Mouse (Mus musculus): ENCODE results near the gene 1700020D05Rik. TPM values are rescaled to one million over a fixed set of nuclear protein-coding genes. Genes with fewer than 3 reads are reported as not detected.
"Not testable (repeated sequence)": the region's sequence is repeated elsewhere in the genome, so short reads cannot be mapped to it uniquely, and the experiment has no call there.

The 1700020D05Rik gene
- polyA plus RNA-seq, 1 experiment from 2014 or later, result not detected

GRCm38 (mm10) chr19:5500330-5500875, 3.2 kb downstream of the 1700020D05Rik start:
- ATAC-seq (no peak), DNase-seq (ENCODE audit: low spot score) (no peak)
- Histone ChIP-seq H3K4me1 (ENCODE audit: control insufficient read depth, insufficient read depth, low read length) (no peaks in the 10 kb centered on the region), H3K9ac (ENCODE audit: low read length) (no peak overlapping the region), H3K27me3 (replicated peaks; ENCODE audit: control insufficient read depth, insufficient read depth, low read length) (no peaks in the 10 kb centered on the region), H3K4me2 (ENCODE audit: low read length) (no peak overlapping the region), H3K9me3 (replicated peaks; ENCODE audit: control insufficient read depth, low read length) (no peaks in the 10 kb centered on the region), H3K4me3 (ENCODE audit: low read depth, low read length) (no peak overlapping the region), H3K27ac (ENCODE audit: low read depth, low read length) (no peak overlapping the region), H3K36me3 (ENCODE audit: control insufficient read depth, insufficient read depth, low read length) (peaks cover 25% of the 10 kb centered on the region)
- 90% methylated on average over 2 of the region's 2 CpGs for WGBS

GRCm38 (mm10) chr19:5496052-5496370, 7.6 kb downstream of the 1700020D05Rik start:
- no peak for ATAC-seq
- H3K27ac ChIP-seq (ENCODE audit: low read depth, low read length), result no peak overlapping the region
- 87% methylated on average over 16 of the region's 16 CpGs for WGBS
- no peak overlapping the region for H3K4me3 ChIP-seq (ENCODE audit: low read depth, low read length)
- H3K36me3 ChIP-seq (ENCODE audit: control insufficient read depth, insufficient read depth, low read length), result peaks cover 58% of the 10 kb centered on the region
- H3K9me3 ChIP-seq (replicated peaks; ENCODE audit: control insufficient read depth, low read length), result no peaks in the 10 kb centered on the region
- DNase-seq (ENCODE audit: low spot score), result no peak
- H3K4me2 ChIP-seq (ENCODE audit: low read length), result no peak overlapping the region
- peaks cover 7% of the 10 kb centered on the region; the same call in 1 of the 2 replicates for H3K4me1 ChIP-seq (ENCODE audit: control insufficient read depth, insufficient read depth, low read length)
- H3K27me3 ChIP-seq (replicated peaks; ENCODE audit: control insufficient read depth, insufficient read depth, low read length), result no peaks in the 10 kb centered on the region
- no peak overlapping the region for H3K9ac ChIP-seq (ENCODE audit: low read length)

- no peaks in the 10 kb centered on the region for H3K27me3 ChIP-seq (replicated peaks; ENCODE audit: control insufficient read depth, insufficient read depth, low read length)
- peaks cover 7% of the 10 kb centered on the region; the same call in 1 of the 2 replicates for H3K4me1 ChIP-seq (ENCODE audit: control insufficient read depth, insufficient read depth, low read length)
- H3K9ac ChIP-seq (ENCODE audit: low read length), result no peak overlapping the region
- no peak overlapping the region for H3K4me3 ChIP-seq (ENCODE audit: low read depth, low read length)
- peaks cover 58% of the 10 kb centered on the region for H3K36me3 ChIP-seq (ENCODE audit: control insufficient read depth, insufficient read depth, low read length)
- DNase-seq (ENCODE audit: low spot score) (no peak), ATAC-seq (no peak)
- no peaks in the 10 kb centered on the region for H3K9me3 ChIP-seq (replicated peaks; ENCODE audit: control insufficient read depth, low read length)
- WGBS, result 81% methylated on average over 12 of the region's 12 CpGs
- no peak overlapping the region for H3K27ac ChIP-seq (ENCODE audit: low read depth, low read length)
- H3K4me2 ChIP-seq (ENCODE audit: low read length), result no peak overlapping the region
These were observed 8.1 kb downstream of the 1700020D05Rik start for GRCm38 (mm10) chr19:5495353-5496051.

GRCm38 (mm10) chr19:5494314-5494713, 9.3 kb downstream of the 1700020D05Rik start:
- Histone ChIP-seq H3K4me3 (ENCODE audit: low read depth, low read length) (no peak overlapping the region), H3K4me2 (ENCODE audit: low read length) (no peak overlapping the region), H3K36me3 (ENCODE audit: control insufficient read depth, insufficient read depth, low read length) (peaks cover 58% of the 10 kb centered on the region), H3K9me3 (replicated peaks; ENCODE audit: control insufficient read depth, low read length) (no peaks in the 10 kb centered on the region), H3K27ac (ENCODE audit: low read depth, low read length) (no peak overlapping the region), H3K9ac (ENCODE audit: low read length) (no peak overlapping the region), H3K4me1 (ENCODE audit: control insufficient read depth, insufficient read depth, low read length) (peaks cover 7% of the 10 kb centered on the region; the same call in 1 of the 2 replicates), H3K27me3 (replicated peaks; ENCODE audit: control insufficient read depth, insufficient read depth, low read length) (no peaks in the 10 kb centered on the region)
- no peak for DNase-seq (ENCODE audit: low spot score)
- 94% methylated on average over 3 of the region's 3 CpGs for WGBS
- no peak for ATAC-seq

- DNase-seq (ENCODE audit: low spot score); H3K4me2 ChIP-seq (ENCODE audit: low read length); H3K9me3 ChIP-seq (replicated peaks; ENCODE audit: control insufficient read depth, low read length); H3K27ac ChIP-seq (ENCODE audit: low read depth, low read length); H3K27me3 ChIP-seq (replicated peaks; ENCODE audit: control insufficient read depth, insufficient read depth, low read length); H3K9ac ChIP-seq (ENCODE audit: low read length); ATAC-seq; H3K4me3 ChIP-seq (ENCODE audit: low read depth, low read length): not testable (repeated sequence)
- H3K4me1 ChIP-seq (ENCODE audit: control insufficient read depth, insufficient read depth, low read length), result peaks cover 11% of the 10 kb centered on the region
- H3K36me3 ChIP-seq (ENCODE audit: control insufficient read depth, insufficient read depth, low read length), result peaks cover 58% of the 10 kb centered on the region
- 71% methylated on average over 9 of the region's 9 CpGs for WGBS
These were observed 10.3 kb downstream of the 1700020D05Rik start for GRCm38 (mm10) chr19:5493301-5493721.

- H3K4me3 ChIP-seq (ENCODE audit: low read depth, low read length), result no peak overlapping the region
- WGBS, result 89% methylated on average over 4 of the region's 4 CpGs
- no peak for ATAC-seq
These were observed 10.9 kb downstream of the 1700020D05Rik start for GRCm38 (mm10) chr19:5492641-5493040.

GRCm38 (mm10) chr19:5490898-5491708, 12.5 kb downstream of the 1700020D05Rik start:
- peak; percentile 14 for ATAC-seq

More at GRCm38 (mm10) chr19:5492641-5493040, 10.9 kb downstream of the 1700020D05Rik start:
- Histone ChIP-seq H3K4me1 (ENCODE audit: control insufficient read depth, insufficient read depth, low read length) (peaks cover 11% of the 10 kb centered on the region), H3K27me3 (replicated peaks; ENCODE audit: control insufficient read depth, insufficient read depth, low read length) (no peaks in the 10 kb centered on the region), H3K27ac (ENCODE audit: low read depth, low read length) (no peak overlapping the region), H3K9me3 (replicated peaks; ENCODE audit: control insufficient read depth, low read length) (no peaks in the 10 kb centered on the region), H3K9ac (ENCODE audit: low read length) (no peak overlapping the region), H3K4me2 (ENCODE audit: low read length) (no peak overlapping the region), H3K36me3 (ENCODE audit: control insufficient read depth, insufficient read depth, low read length) (peaks cover 55% of the 10 kb centered on the region)
- no peak for DNase-seq (ENCODE audit: low spot score)

GRCm38 (mm10) chr19:5490313-5490897, 13.2 kb downstream of the 1700020D05Rik start, which contains the start of gene Cfl1:
Cfl1 (plus strand) TSS chr19:5490455.
- Histone ChIP-seq H3K36me3 (ENCODE audit: control insufficient read depth, insufficient read depth, low read length) (peaks cover 44% of the 10 kb centered on the region), H3K9me3 (replicated peaks; ENCODE audit: control insufficient read depth, low read length) (no peaks in the 10 kb centered on the region), H3K4me3 (ENCODE audit: low read depth, low read length) (peak within 1 kb of the TSS; percentile 100), H3K4me1 (ENCODE audit: control insufficient read depth, insufficient read depth, low read length) (peaks cover 14% of the 10 kb centered on the region), H3K9ac (ENCODE audit: low read length) (peak within 1 kb of the TSS; percentile 96), H3K4me2 (ENCODE audit: low read length) (peak within 1 kb of the TSS; percentile 80), H3K27ac (ENCODE audit: low read depth, low read length) (peak within 1 kb of the TSS; percentile 99), H3K27me3 (replicated peaks; ENCODE audit: control insufficient read depth, insufficient read depth, low read length) (no peaks in the 10 kb centered on the region)
- under 1% methylated on average over 45 of the region's 62 CpGs for WGBS
- peak; percentile 98 for DNase-seq (ENCODE audit: low spot score)
- peak; percentile 80 for ATAC-seq

More at GRCm38 (mm10) chr19:5490898-5491708, 12.5 kb downstream of the 1700020D05Rik start:
- Histone ChIP-seq H3K27me3 (replicated peaks; ENCODE audit: control insufficient read depth, insufficient read depth, low read length) (no peaks in the 10 kb centered on the region), H3K4me2 (ENCODE audit: low read length) (peak overlapping the region; percentile 68), H3K4me3 (ENCODE audit: low read depth, low read length) (peak overlapping the region; percentile 100), H3K27ac (ENCODE audit: low read depth, low read length) (peak overlapping the region; percentile 99), H3K9ac (ENCODE audit: low read length) (peak overlapping the region; percentile 96), H3K36me3 (ENCODE audit: control insufficient read depth, insufficient read depth, low read length) (peaks cover 44% of the 10 kb centered on the region), H3K4me1 (ENCODE audit: control insufficient read depth, insufficient read depth, low read length) (peaks cover 14% of the 10 kb centered on the region), H3K9me3 (replicated peaks; ENCODE audit: control insufficient read depth, low read length) (no peaks in the 10 kb centered on the region)
- under 1% methylated on average over 59 of the region's 59 CpGs for WGBS
- DNase-seq (ENCODE audit: low spot score), result peak; percentile 79

Measured in forebrain, embryonic 14.5 days (tissue).